Mouse (Mus musculus): ENCODE measurements at regions not wholly inside any gene's neighbourhood (a gene's known extent, or its start where the extent isn't known, plus 50 kb on each side); places are given as distances from the start of the nearest gene placed in this dataset.

DNA sequence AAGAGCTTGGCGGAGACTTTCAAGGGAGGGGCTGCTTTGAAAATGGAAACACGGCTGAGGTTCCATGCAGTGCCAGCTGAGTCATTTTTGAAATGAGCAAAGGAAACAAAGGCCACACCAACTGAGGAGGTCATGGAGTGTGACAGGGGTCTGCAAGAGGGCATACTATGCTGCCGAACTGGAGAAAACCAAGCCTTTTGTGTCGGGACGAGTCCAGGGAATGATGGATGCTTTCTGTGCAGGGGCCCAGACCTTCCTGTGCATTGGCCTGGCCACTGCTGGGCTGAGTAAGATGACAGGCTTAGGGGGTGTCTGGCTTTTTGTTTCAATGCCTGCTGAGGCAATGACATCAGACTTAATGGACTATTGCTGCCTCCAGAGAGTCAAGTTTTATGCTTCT lies 203.8 kb upstream of the Ubash3b start:
- ATAC-seq, result no peak

DNA sequence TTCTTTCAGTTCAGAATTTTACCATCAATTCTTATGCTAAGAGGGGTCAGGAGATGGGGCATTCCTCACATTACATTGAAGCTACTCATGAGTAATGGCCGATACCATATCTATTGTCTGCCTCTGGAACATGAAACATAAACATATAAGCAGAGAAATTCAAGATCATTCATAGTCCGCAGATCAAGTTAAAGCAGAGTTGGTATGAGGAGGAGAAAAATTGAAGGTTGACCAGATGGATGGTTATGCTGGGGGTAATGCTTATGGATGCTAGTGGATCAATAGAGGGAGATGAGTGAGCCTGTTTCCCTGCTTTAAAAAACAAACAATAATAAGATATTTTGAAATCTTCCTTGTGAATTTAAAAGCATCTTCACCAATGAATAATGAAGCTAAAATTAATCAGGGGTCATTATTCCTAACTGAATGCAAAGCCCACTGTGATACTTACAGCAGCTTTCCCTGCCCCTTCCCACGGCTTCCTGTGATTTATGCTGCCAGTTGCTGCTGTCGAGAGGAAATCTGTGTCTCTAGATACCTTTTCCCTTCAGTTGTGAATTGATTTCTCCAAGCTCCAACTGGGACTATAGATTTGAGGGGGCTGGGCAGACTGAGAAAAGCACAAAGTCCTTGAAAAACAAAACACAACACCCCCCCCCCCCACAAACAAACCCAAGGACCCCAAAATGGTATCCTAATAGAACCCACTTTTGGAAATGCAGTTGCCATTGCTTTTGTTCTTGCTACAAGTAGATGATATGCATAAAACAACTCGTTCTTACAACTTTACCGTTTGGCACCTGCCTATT lies 203.1 kb upstream of the Ubash3b start:
- ATAC-seq, result no peak

DNA sequence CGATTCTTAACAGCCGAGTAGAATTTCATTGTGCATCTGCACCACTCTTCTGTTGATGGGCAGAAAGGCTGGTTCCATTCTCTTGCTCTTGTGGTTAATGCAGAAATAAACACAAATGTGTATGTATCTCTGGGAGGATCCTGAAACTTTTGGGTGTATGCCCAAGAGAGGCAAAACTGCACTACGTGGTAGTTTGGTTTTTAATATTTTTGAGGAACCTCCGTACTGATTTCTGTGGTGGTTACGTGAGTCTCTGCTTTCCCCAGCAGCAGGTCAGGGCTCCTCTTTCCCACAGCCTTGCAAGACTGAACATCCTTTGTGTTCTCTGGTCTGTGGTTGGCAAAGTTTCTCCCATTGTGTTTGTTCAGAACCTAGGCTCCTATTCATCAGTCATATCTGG lies 198.9 kb upstream of the Ubash3b start:
- ATAC-seq, result no peak

DNA sequence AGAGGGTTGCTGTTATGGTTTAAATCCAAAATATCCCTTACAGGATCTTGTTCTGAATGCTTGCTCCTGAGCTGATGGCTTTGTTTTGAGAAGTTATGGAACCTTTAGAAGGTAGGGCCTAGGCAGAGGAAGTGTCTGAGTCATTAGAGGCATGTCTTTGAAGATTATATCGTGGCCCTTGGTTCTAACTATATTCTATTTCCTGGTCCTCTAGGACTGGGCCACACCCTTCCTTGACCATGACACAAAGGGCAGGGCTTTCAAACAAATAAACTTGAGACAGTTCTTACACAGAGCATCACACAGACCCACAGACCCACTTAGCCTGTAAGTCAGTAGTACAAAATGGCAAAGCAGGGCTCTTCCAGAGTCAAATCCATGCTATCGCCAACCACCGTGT lies 197.8 kb upstream of the Ubash3b start:
- ATAC-seq, result no peak

DNA sequence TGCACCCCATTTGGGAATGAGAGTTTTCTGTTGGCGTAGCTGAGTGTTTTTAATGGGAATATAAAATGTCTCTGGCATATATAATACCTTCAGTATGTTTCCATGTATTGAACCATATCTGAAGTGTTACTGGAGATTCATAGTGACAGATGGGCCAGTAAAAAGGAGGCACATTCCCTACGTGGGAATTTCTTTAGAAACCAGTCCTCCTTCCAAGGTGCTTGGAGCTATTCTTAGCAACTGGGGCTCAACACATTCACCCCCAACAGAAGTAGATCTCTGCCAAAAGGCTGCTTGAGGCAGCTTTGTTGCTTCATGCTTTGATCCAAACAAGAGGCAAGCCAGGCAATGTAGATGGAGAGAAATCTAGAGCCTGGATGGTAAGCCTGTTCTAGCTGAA lies 183.8 kb upstream of the Ubash3b start:
- ATAC-seq, result no peak

DNA sequence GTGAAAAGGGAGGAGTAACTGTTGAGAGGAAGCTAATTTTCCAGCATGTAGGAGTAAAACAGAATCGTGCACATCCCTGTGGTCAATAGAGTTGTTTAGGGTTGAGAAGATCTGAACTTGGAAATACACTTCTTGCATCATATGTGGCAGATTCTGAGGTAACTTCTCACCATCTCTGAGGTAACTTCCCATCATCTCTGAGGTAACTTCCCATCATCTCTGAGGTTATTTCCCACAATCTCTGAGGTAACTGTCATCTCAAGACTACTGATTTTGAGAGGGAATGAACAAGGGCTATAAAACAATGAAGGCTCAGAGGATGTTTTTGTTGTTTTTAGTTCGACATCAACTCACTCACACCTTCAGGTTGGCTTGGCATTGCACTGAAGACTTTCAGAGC lies 175.9 kb upstream of the Ubash3b start:
- ATAC-seq, result no peak

DNA sequence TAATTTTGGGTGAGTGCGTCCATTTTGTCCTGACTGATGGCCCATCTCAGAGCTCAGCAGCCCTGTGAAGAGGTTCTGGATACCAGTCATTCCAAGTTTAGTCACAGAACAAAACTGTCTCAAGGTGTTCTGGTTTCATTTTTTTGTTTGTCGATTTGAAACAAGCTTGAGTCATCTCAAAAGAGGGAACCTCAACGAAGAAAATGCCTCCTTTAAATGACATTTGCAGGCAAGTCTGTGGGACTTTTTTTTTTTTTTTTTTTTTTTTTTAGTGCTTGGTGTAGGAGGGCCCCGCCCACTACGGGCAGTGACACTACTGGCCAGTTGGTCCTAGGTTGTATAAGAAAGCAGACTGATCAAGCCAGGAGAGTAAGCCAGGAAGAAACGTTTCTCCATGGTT lies 175.3 kb upstream of the Ubash3b start:
- no peak for ATAC-seq

DNA sequence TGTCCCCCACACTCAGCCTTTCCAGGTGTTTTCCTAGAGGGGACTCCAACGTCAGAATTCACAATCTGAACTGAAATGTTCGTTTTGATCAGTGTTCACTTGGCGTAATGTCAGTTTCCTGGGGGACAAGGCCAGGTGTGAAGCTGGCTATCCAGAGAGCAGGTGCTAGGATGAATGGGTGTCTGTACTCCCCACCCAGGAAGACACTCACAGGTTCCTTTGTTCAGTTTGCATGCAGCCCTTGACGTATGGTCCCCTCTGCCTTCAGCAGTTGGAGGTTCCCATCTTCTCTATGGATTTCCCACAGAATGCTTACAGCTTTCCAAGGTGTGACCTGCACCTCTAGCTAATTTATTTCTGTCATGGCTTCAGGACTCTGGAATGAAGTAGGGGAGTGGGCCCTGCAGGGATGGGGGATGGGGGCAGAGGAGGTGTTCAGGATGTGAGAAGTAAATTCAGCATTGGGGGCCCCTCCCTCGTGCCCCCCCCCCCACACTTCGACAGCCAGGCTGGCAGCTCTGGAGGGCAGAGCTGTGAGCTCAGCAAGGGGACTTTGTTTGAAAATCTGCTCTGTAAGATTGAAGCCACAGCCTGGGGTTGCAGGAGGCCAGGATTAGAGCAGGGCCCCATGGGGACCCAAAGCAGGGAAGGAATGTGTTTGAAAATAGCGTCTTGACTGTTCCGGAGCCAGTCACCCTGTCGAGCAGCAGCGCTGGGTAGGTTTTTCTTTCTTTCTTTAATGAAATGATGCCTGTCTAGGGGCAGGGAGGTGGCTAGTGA lies 173.2 kb upstream of the Ubash3b start:
- no peak for ATAC-seq

DNA sequence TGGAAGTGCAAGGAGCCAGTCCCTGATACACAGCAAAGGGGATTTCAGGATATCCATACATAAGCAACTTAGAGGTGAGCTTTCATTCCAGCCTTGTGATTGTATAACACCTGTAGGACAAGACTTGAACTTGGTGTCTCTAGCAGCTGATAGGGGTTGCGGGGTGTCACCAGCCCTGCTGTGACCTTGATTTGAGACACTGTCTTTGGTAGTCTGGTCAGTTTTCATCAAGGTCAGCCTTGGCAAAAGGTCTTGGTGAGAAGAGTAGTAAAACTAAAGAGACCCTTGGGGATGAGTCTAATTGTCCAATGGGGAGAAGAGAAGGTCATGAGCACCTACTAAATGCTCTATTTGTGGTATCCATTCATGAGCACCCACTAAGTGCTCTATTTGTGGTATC lies 172.0 kb upstream of the Ubash3b start:
- ATAC-seq, result no peak

DNA sequence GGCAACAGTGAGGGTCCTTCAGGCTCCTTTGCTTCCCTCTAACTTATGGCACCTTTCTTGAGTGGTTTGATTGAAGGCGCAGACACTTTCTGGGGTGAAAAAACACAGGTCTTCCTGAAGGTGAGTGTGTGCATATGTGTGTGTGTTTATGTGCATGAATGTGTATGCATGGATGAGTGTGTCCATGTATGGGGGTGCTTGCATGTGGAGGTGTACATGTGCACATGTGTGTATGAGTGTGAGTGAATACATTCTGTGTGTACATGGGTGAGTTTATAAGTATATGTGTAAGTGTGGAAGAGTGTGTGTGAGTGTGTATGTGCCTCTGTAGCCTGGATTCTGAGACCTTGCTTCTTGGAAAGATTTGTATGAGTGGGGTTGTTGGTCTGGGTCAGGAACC lies 167.5 kb upstream of the Ubash3b start:
- ATAC-seq, result no peak

DNA sequence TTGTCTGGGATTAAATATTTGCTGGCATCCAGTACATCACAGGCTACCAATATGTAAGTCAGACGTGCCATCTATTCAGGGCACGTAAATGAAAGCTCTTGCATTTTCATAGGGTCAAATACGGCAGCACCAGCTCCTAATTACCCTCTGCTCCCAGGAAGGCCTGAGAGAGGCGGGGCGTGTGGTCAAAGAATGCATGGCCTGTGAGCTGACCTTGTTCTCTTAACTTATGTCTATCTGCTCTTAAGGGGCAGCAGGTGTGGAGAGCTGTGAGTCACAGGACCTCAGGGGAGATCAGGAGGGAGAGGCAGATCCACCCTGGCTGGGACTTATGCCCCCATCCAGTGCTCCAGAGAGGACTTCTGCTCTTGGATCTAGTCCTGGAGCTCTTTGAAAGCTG lies 167.0 kb upstream of the Ubash3b start:
- ATAC-seq, result no peak

DNA sequence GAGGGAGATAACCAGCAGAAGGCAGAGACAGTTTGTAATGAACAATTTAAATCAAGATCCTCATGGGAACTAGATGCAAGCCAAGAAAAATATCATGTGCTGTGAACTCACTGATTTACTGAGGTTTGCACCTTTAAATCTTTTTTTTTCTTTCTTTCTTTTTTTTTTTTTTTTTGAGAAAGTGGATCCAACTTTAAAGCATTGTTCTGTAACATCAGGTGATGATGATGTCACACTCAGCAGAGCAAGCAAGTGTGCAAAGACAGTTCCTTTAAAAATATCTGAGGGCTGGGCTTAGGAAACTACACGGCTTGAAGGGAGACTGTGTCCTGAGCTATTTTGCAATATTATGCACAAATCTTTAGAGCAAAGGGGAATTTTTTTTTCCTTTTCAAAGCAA lies 166.6 kb upstream of the Ubash3b start:
- ATAC-seq, result no peak

DNA sequence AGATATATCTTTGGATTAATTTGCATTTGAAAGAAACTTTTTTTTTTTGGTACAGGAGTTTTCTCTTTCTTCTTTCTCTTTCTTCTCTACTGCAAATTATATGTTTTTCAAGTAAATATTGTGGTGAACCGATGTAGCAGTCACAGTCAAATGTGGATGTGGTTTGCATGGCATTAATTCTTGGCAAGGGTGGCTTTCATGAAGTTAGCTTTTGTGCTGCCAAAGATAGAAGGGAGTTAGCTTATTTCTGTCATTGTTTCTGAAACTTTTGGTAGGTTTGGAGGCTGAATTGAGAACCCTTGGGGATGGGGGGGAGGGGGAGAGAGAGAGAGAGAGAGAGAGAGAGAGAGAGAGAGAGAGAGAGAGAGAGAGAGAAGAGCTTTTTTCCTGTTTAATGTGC lies 166.1 kb upstream of the Ubash3b start:
- ATAC-seq, result no peak

DNA sequence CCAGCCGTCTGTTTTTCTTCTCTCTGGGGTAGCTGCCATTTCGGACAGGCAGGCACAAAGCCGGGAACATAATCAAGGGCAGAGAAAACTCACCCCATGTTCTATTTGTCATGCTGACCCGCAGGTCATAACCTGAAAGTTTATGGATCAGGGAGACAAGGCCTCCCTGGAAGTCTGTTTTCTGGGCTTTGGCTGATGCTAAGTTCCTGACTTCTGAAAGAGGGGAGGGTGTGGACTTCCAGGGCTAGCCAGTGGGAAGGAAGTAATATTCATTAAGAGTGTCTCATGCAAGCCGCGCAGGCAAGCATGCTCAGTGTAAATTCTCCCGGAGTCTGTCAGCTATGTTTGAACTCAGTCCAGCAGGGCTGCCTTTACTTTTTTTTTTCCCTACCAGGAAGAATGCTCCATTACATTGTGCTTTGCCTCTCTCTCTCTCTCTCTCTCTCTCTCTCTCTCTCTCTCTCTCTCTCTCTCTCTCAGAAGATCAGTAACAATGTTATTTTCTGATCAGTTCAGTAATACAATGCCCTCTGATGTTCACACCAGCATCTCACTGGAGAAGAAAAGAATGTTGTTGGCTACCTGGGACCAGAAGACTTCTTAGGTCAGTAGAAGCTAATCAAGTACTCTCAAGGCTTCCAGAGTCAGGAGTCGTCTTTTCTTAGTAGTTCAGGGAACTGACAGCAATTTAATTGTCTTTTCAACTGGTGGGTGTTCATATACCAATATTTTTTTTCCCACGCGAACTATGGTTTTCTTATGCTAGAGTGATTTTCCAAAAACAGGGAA lies 165.5 kb upstream of the Ubash3b start:
- no peak for ATAC-seq

DNA sequence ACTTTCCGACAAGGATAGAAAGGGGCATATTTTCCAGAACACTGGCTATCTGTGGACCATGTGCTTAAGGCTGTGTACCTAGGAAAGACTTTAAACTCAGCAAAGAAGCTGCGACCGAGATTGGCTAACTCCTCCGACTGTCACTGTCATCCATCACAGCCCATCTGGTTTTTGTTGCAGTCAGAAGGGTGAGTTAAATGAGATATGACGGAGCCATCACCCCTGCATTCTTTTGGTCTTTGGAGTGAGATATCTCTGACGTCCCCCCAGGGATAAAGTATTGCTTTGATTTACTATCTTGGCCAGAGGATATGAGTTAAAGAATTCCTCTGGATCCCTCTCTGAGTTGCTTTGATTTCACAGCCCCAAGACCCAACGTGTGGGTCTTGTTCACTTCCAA lies 160.0 kb upstream of the Ubash3b start:
- ATAC-seq, result no peak

DNA sequence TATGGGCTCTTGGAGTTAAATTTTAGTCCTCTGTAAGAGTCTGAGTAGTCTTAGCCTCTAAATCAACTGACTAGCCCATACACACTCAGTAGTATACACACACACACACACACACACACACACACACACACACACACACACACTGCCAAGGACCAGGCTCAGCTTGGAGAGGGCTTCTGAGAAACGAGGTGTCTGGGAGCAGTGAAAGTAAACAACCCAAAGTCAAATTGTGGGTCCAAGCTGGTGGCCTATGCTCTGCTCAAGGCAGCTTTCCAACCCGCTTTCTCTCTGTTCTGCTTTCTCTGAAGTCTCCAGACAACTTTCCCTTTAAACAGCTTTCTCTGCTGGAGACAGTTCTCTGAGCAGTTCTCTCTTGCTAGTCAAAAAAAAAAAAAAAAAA lies 157.6 kb upstream of the Ubash3b start:
- ATAC-seq, result no peak

DNA sequence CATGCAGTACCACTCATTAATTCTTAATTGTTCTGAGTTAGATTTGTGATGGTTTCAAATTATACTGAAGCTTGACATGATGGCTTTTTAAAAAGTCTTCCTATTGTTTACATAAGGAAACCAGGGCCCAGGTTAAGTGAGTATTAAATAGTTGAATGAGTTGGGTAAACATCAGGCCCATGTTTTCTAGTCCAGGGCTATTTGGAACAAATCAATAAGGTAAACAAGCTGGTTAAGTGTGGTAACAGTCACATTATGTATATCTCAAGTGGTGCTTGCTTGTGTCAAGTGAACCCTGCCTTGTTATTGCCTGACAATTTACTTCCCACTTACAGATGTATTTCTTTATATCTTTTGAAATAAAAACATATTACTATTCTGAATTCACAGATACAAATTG lies 144.7 kb upstream of the Ubash3b start:
- no peak for ATAC-seq

DNA sequence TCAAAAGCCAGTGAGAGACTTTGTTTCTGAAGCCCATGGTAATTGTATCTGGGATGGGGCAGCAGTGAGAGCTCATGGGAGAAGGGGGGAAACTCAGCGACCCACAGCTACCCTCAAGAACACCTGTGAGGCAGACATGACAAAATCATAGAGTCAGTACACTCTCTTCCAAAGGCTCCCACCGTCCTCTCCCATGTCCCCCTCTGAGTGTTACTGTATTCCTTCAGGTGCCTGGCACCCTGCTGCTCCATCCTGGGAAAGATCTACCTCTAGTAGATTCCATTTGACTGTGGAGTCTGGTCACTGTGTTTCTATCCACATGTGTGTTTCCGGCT lies 142.0 kb upstream of the Ubash3b start:
- ATAC-seq, result no peak

DNA sequence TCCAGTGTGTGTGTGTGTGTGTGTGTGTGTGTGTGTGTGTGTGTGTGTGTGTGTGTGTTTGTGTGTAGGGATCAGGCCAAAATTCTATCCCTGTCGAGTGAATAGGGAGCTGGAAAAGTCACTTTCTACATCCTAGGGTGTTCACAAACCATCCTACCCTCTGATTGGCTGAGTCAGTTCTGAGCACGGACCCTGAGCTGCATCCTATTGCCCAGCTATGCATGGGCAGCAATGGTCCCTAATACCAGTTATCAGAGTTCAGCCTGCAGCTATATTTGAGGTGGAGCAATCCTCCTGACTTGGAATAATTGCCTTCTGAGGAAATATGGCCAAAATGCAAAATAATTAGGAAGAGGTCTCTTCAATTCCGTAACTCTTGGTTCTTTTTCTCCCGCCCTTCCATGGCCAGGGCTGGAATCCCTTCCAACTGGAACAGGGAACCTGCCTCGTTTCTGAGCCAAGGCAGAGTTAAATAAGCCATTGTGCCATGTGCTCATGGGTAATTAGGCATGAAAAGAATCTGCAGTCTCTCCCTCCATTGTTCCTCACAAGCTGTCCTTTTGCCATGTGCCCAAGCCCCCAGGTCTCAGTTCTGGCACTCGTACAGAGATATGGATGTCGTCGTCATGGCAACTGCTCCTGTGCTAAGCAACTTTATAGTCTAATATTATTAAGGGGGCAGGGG lies 141.5 kb upstream of the Ubash3b start:
- no peak for ATAC-seq

DNA sequence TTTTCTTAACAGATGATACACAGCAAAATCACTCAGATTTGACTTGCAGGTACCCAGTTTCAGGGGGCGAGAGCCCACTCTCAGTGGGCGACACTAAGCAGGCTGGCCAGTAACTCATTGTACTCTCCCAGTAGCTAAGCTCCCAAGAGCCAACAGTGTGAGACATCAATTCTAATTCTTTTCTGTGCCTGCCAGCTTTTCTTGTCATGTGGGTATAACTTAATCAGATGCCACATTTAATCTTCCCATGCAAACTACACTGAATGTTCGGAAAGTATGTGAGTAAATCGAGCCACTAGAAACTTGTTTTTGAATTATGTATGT lies 124.6 kb upstream of the Ubash3b start:
- no peak for ATAC-seq

DNA sequence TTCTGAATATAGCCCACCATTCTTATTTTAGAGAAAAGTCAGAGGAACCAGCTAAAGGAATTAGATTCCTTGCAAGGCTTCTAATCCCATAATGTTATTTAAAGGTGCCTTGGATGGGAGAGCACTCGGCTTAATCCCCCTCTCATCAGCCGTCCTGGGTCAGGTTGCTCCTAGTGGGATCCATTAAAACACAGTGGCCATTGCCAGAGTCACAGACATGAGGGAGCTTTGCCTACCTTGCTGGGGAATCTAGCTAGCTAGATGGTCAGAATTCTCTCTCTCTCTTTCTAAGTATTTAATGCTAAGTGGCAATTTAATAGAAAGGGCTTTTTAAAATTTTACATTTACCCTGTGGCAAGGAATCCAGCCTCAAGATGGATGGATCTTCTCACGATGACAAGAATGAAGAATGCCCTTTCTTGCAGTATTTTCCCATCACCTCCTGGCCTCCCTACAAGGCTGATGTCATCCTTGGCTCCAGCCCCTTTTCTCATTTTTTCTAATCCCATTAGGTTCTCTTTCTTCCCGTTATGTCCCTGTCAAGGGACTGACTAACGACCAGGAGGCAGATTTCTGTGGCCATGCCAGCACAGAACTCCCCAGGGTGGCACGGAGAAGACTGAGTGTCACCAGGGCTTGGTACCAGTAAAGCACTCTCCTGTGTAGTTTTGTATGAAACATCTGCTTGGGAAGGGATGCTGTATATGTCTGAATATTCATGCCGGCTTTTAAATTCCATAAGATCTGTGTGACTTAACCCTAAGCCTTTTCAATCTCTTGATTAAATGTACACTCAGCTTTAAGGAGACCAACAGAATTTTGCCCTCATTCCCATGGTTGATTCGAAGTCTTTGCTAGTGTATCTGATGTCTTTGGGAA lies 124.0 kb upstream of the Ubash3b start:
- no peak for ATAC-seq

DNA sequence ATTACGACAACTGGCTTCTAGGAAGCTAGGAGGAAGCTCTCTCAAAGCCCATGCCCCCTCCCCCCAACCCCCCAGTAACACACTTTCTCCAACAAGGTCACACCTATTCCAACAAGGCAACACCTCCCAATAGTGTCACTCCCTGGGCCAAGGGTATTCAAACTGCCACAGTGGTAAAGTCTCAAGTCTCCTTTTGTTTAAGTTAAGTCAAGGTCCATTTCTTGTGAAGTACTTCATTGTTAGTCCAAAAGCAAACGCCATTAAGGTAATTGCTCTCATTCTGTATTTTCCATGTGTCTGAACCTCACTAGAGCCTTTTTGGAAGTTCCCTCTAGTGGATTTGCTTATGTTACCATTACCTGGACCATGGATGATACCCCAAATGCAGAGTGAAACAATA lies 116.2 kb upstream of the Ubash3b start:
- ATAC-seq, result no peak

Measured in inflammation-experienced regulatory T-cells, adult 6 months (primary cell).